Mouse (Mus musculus): ENCODE data around the gene Nkain1. TPM values are rescaled to one million over a fixed set of nuclear protein-coding genes. Genes with fewer than 3 reads are reported as not detected.
A peak's percentile ranks its signal among the peaks of the same experiment; 100 is the strongest.

Nkain1 gene
- polyA plus RNA-seq, 1 experiment from 2014 or later = 8.1 TPM

DNA sequence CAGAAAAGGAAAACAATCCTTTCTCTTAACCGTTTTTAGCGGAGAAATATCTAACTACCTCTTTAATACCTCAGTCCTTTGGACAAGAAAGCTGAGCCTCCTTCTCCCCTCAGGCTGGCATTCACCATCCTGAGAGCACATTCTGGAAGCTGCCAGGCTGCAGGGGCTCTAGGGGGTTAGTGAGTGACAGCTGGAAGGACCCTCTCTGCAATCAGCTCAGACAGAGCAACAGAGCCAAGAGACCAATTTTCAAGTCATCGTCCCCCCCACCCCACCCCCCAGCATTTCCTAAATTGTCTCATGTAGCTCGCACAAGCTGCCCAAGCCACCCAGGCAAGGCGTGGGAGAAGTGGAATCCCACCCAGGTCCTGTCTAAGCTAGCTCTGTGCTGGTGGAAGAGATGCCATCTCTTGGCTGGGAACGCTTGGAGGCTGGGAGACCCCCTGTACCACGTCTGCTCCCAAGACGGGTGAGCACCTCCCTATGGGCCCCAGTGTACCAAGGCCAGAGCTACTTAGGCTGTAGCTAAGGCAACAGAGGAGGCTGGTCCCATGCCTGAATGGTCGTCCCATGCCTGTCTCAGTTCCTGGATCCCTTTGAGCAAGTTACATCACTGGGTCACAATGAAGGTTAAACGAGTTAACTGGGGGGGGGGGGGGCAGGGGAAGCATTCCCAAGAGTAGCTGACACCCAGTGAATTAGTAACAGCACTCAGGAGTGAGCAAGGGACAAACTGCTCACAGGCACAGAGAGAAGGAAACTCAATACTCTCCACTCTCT, 2.8 kb downstream of the Nkain1 start:
- peak overlapping the region; percentile 6; the same call in 1 of the 2 replicates for H3K4me3 ChIP-seq (replicated peaks; ENCODE audit: low read length)
- peak; percentile 61 for ATAC-seq
- no peaks in the 10 kb centered on the region for H3K9me3 ChIP-seq (ENCODE audit: control insufficient read depth, low read length)
- peak overlapping the region; percentile 40 for H3K4me2 ChIP-seq (ENCODE audit: low read length)
- H3K9ac ChIP-seq (replicated peaks; ENCODE audit: low read depth, low read length) = 0 out of 2 replicates have a peak overlapping the region, but pooled peaks have one; percentile 9
- peaks cover 52% of the 10 kb centered on the region for H3K4me1 ChIP-seq (replicated peaks; ENCODE audit: control insufficient read depth, insufficient read depth, low read length)
- H3K36me3 ChIP-seq (ENCODE audit: control insufficient read depth, insufficient read depth) = no peaks in the 10 kb centered on the region
- no peaks in the 10 kb centered on the region for H3K27me3 ChIP-seq (replicated peaks; ENCODE audit: control insufficient read depth, insufficient read depth, low read length)
- 0 out of 2 replicates have a peak overlapping the region, but pooled peaks have one; percentile 12 for H3K27ac ChIP-seq (ENCODE audit: low read length)
- WGBS = 10% methylated on average over 10 of the region's 10 CpGs

- Histone ChIP-seq H3K36me3 (ENCODE audit: control insufficient read depth, insufficient read depth) (no peaks in the 10 kb centered on the region), H3K4me3 (replicated peaks; ENCODE audit: low read length) (no peak overlapping the region), H3K9me3 (ENCODE audit: control insufficient read depth, low read length) (no peaks in the 10 kb centered on the region), H3K27me3 (replicated peaks; ENCODE audit: control insufficient read depth, insufficient read depth, low read length) (no peaks in the 10 kb centered on the region), H3K4me1 (replicated peaks; ENCODE audit: control insufficient read depth, insufficient read depth, low read length) (peaks cover 66% of the 10 kb centered on the region), H3K4me2 (ENCODE audit: low read length) (peak overlapping the region; percentile 32), H3K9ac (replicated peaks; ENCODE audit: low read depth, low read length) (no peak overlapping the region), H3K27ac (ENCODE audit: low read length) (no peak overlapping the region)
- 28% methylated on average over 23 of the region's 23 CpGs for WGBS
- ATAC-seq = no peak
Observed at GRCm38 (mm10) chr4:130568043-130568978, 5.7 kb downstream of the Nkain1 start.

DNA sequence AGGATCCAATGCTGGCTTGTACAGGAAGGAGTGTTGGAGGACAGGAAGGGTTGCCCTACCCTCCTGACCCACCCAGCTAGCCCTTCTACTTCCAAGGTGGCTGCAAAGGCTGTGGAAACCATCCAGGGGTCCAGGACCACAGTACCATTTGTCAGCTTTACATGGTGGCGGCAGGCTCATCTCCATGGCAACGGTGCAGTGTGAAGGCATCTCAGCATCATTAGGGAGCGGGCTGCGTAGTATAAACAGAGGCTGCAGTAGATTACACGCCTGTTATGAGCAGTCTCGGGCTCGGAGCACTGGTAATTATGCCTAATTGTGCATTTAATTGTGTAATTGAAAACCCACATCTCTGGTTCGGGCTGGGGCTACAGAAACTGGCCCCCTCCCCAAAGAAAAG, 10.2 kb downstream of the Nkain1 start:
- Histone ChIP-seq H3K27me3 (replicated peaks; ENCODE audit: control insufficient read depth, insufficient read depth, low read length) (no peaks in the 10 kb centered on the region), H3K4me1 (replicated peaks; ENCODE audit: control insufficient read depth, insufficient read depth, low read length) (peaks cover 45% of the 10 kb centered on the region), H3K9me3 (ENCODE audit: control insufficient read depth, low read length) (no peaks in the 10 kb centered on the region), H3K27ac (ENCODE audit: low read length) (no peak overlapping the region), H3K4me2 (ENCODE audit: low read length) (peak overlapping the region; percentile 18; the same call in 1 of the 2 replicates), H3K9ac (replicated peaks; ENCODE audit: low read depth, low read length) (no peak overlapping the region), H3K4me3 (replicated peaks; ENCODE audit: low read length) (no peak overlapping the region), H3K36me3 (ENCODE audit: control insufficient read depth, insufficient read depth) (no peaks in the 10 kb centered on the region)
- WGBS = 6% methylated on average over 8 of the region's 8 CpGs
- ATAC-seq = peak; percentile 87

DNA sequence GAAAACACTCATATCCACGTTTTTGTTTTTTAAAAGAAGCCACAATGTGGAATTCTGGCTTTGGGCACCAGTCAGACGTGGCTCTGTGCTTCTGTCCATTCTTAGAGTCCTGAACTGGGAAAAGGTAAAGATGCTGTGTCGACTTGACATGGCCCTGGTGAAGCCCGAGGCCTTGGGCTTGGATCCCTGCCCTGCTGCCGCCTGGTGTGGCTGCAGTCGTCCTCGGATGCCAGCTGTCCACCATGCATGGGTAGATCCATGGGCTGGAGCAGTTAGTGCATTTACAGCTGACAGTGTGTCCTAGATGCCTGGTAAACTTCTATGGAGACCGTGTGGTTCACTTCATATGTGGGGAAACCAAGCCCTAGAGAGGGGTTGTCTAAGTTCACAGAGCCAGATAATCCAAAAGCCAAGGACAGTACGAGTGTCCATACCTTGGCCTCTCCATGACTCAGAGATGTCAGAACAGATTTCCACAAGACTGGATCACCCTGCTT, 10.7 kb downstream of the Nkain1 start:
- Histone ChIP-seq H3K4me2 (ENCODE audit: low read length) (no peak overlapping the region), H3K9me3 (ENCODE audit: control insufficient read depth, low read length) (no peaks in the 10 kb centered on the region), H3K27ac (ENCODE audit: low read length) (no peak overlapping the region), H3K4me3 (replicated peaks; ENCODE audit: low read length) (no peak overlapping the region), H3K36me3 (ENCODE audit: control insufficient read depth, insufficient read depth) (no peaks in the 10 kb centered on the region), H3K4me1 (replicated peaks; ENCODE audit: control insufficient read depth, insufficient read depth, low read length) (peaks cover 40% of the 10 kb centered on the region), H3K9ac (replicated peaks; ENCODE audit: low read depth, low read length) (no peak overlapping the region), H3K27me3 (replicated peaks; ENCODE audit: control insufficient read depth, insufficient read depth, low read length) (no peaks in the 10 kb centered on the region)
- 70% methylated on average over 9 of the region's 9 CpGs for WGBS
- ATAC-seq = no peak

DNA sequence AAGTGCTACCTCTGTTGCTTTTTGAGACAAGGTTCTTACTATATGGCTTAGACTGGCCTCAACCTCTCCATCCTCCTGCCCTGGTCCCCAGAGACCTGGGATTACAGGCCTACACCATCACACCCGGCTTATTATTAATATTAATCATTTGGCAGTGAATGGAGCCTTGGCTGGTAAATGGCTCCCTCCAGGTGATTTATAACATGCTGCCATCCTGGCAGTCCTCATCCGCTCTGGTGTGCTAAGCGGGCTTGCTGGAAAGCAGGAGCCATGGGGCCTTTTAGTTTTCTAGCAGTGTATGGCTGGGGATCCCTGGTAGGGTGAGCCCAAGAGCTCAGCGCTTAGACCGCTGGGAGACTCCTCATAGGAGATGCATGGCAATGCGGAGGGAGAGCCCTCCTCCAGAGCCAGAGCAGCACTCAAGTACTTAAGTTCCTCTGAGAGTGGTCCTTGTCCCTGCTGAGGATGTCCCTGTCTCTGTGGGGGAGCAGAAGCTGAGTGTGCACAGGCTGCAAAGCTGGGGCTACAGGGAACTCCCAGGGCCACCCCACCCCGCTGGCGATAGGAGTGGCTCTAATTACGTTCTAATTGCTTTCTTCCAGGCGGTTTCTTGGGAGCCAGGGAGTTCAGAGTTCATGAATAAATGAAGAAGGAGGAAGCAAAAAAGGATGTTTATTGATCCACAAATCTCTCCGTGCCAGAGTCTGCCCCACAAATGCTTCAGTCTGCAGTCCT, 13.2 kb downstream of the Nkain1 start:
- H3K27me3 ChIP-seq (replicated peaks; ENCODE audit: control insufficient read depth, insufficient read depth, low read length) = no peaks in the 10 kb centered on the region
- no peaks in the 10 kb centered on the region for H3K9me3 ChIP-seq (ENCODE audit: control insufficient read depth, low read length)
- H3K4me3 ChIP-seq (replicated peaks; ENCODE audit: low read length) = no peak overlapping the region
- no peaks in the 10 kb centered on the region for H3K36me3 ChIP-seq (ENCODE audit: control insufficient read depth, insufficient read depth)
- no peak overlapping the region for H3K4me2 ChIP-seq (ENCODE audit: low read length)
- WGBS = 37% methylated on average over 11 of the region's 11 CpGs
- ATAC-seq = no peak
- no peak overlapping the region for H3K27ac ChIP-seq (ENCODE audit: low read length)
- H3K9ac ChIP-seq (replicated peaks; ENCODE audit: low read depth, low read length) = no peak overlapping the region
- H3K4me1 ChIP-seq (replicated peaks; ENCODE audit: control insufficient read depth, insufficient read depth, low read length) = peaks cover 39% of the 10 kb centered on the region

DNA sequence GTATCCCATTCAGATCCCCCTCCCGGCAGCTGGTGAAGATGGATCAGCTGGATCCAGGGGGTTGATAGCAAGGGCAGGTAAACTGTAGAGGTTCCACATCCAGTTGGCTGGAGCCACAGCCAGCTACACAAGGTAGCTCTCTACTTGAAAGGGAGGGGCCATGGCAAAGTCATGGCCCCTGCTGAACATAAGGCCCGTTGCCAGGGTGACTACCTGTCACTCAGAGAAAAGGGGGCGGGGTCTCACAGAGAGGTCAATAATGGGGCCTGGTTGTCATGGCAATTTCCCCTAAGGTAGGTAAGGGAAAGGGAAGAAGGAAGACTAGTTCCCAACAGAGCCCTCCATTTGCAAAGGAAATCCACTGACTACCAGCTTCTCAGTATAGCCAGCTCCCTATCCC, 14.8 kb downstream of the Nkain1 start:
- Histone ChIP-seq H3K27ac (ENCODE audit: low read length) (no peak overlapping the region), H3K36me3 (ENCODE audit: control insufficient read depth, insufficient read depth) (no peaks in the 10 kb centered on the region), H3K27me3 (replicated peaks; ENCODE audit: control insufficient read depth, insufficient read depth, low read length) (no peaks in the 10 kb centered on the region), H3K4me3 (replicated peaks; ENCODE audit: low read length) (no peak overlapping the region), H3K4me1 (replicated peaks; ENCODE audit: control insufficient read depth, insufficient read depth, low read length) (peaks cover 31% of the 10 kb centered on the region), H3K9me3 (ENCODE audit: control insufficient read depth, low read length) (no peaks in the 10 kb centered on the region), H3K4me2 (ENCODE audit: low read length) (no peak overlapping the region), H3K9ac (replicated peaks; ENCODE audit: low read depth, low read length) (no peak overlapping the region)
- WGBS = 91% methylated on average over 3 of the region's 3 CpGs
- no peak for ATAC-seq

GRCm38 (mm10) chr4:130557852-130558251, 16.1 kb downstream of the Nkain1 start:
- no peak overlapping the region for H3K9ac ChIP-seq (replicated peaks; ENCODE audit: low read depth, low read length)
- H3K9me3 ChIP-seq (ENCODE audit: control insufficient read depth, low read length) = no peaks in the 10 kb centered on the region
- H3K36me3 ChIP-seq (ENCODE audit: control insufficient read depth, insufficient read depth) = no peaks in the 10 kb centered on the region
- no peak overlapping the region for H3K4me3 ChIP-seq (replicated peaks; ENCODE audit: low read length)
- 0 out of 2 replicates have a peak, but pooled peaks have one; percentile 19 for ATAC-seq
- H3K4me2 ChIP-seq (ENCODE audit: low read length) = no peak overlapping the region
- H3K4me1 ChIP-seq (replicated peaks; ENCODE audit: control insufficient read depth, insufficient read depth, low read length) = peaks cover 24% of the 10 kb centered on the region
- H3K27me3 ChIP-seq (replicated peaks; ENCODE audit: control insufficient read depth, insufficient read depth, low read length) = no peaks in the 10 kb centered on the region
- 57% methylated on average over 12 of the region's 12 CpGs for WGBS
- no peak overlapping the region for H3K27ac ChIP-seq (ENCODE audit: low read length)

DNA sequence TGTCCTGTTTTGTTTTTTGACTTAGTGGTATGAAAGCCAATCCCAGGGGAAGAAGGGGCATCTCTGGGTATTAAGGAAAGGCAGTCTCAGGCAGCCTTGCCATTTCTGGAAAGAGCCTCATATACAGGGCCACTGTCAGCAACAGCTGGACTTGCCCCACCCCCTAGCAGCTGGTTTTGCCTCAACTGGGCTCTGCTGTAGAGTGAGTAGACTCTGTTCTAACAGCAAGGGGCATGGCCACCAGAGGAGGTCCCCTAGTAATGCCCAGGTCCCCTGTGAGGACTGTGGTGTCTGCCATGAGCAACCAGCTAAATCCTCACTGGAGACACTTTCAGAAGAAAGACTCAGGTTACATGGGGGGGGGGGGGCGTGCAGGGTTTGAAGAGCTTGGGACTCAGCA, 17.0 kb downstream of the Nkain1 start:
- H3K27me3 ChIP-seq (replicated peaks; ENCODE audit: control insufficient read depth, insufficient read depth, low read length) = no peaks in the 10 kb centered on the region
- H3K36me3 ChIP-seq (ENCODE audit: control insufficient read depth, insufficient read depth) = no peaks in the 10 kb centered on the region
- H3K4me3 ChIP-seq (replicated peaks; ENCODE audit: low read length) = no peak overlapping the region
- no peak overlapping the region for H3K9ac ChIP-seq (replicated peaks; ENCODE audit: low read depth, low read length)
- no peak overlapping the region for H3K27ac ChIP-seq (ENCODE audit: low read length)
- H3K4me2 ChIP-seq (ENCODE audit: low read length) = no peak overlapping the region
- 83% methylated on average over 1 of the region's 1 CpGs for WGBS
- H3K4me1 ChIP-seq (replicated peaks; ENCODE audit: control insufficient read depth, insufficient read depth, low read length) = peaks cover 32% of the 10 kb centered on the region
- ATAC-seq = no peak
- no peaks in the 10 kb centered on the region for H3K9me3 ChIP-seq (ENCODE audit: control insufficient read depth, low read length)

Data from forebrain, embryonic 16.5 days (tissue).